Mouse (Mus musculus) CH12.LX (cell line): ENCODE measurements at regions not wholly inside any gene's neighbourhood (a gene's known extent, or its start where the extent isn't known, plus 50 kb on each side); places are given as distances from the start of the nearest gene placed in this dataset.

Experiments used
- DNase-seq: peaks from one replicate; pipeline ENCODE4 v3.0.0-alpha.2; 2013; ENCODE audit errors: extremely low read depth
- H3K27ac ChIP-seq: 2 replicates; pipeline ENCODE4 v1.5.1; 2012; ENCODE audit warnings: low read depth, mild to moderate bottlenecking, control low read depth, moderate library complexity; ENCODE audit not compliant: insufficient read depth
- H3K27me3 ChIP-seq: replicated peaks from 2 replicates; pipeline ENCODE3; 2012; ENCODE audit warnings: inconsistent platforms
- H3K36me3 ChIP-seq, 2 experiments: replicated peaks in 1 of 2; 2 replicates each; pipeline versions ENCODE3 to v1.6.1; 2012; ENCODE audit warnings: inconsistent platforms in 1 of 2, low read length in 1 of 2, mild to moderate bottlenecking in 1 of 2, mixed read lengths in 1 of 2, moderate library complexity in 1 of 2; ENCODE audit not compliant: control insufficient read depth in 1 of 2, insufficient read depth in 1 of 2
- H3K4me1 ChIP-seq, 2 experiments: 2 replicates each; pipeline ENCODE4 v1.6.1; 2012; ENCODE audit warnings: inconsistent platforms in 1 of 2, moderate library complexity in 1 of 2; ENCODE audit not compliant: insufficient read depth in 2 of 2, control insufficient read depth in 1 of 2
- H3K4me2 ChIP-seq: 2 replicates; pipeline ENCODE4 v1.6.1; 2012; ENCODE audit warnings: low read depth, mild to moderate bottlenecking, control low read depth; ENCODE audit not compliant: poor library complexity, insufficient read depth, severe bottlenecking
- H3K4me3 ChIP-seq, 3 experiments: fragments of 150-350 bp in 1 of 3; sonication (generic) in 1 of 3; replicated peaks in 1 of 3; 2 replicates each; pipeline versions ENCODE3 to v1.5.1; 2011 to 2012; ENCODE audit warnings: low read depth in 2 of 3, low read length in 2 of 3, mild to moderate bottlenecking in 2 of 3, moderate library complexity in 2 of 3, control low read depth in 1 of 3, improper control_type of control experiment in 1 of 3, inconsistent platforms in 1 of 3, mixed read lengths in 1 of 3; ENCODE audit not compliant: poor library complexity in 1 of 3
- H3K79me2 ChIP-seq: replicated peaks from 2 replicates; pipeline ENCODE4 v1.6.1; 2012; ENCODE audit warnings: mild to moderate bottlenecking, moderate library complexity; ENCODE audit not compliant: control insufficient read depth, poor library complexity, insufficient read depth, severe bottlenecking; ENCODE audit errors: extremely low read depth
- H3K9ac ChIP-seq: 2 replicates; pipeline ENCODE4 v1.6.1; 2012; ENCODE audit warnings: low read depth, mild to moderate bottlenecking, control low read depth, moderate library complexity; ENCODE audit not compliant: insufficient read depth
- H3K9me3 ChIP-seq: replicated peaks from 2 replicates; pipeline ENCODE3; 2012; ENCODE audit warnings: low read length, inconsistent platforms, mixed read lengths
- BHLHE40 ChIP-seq: IDR thresholded peaks from 2 replicates; pipeline ENCODE4 v1.6.1; 2011; ENCODE audit warnings: mild to moderate bottlenecking, low read depth, low read length, improper control_type of control experiment
- E2F4 ChIP-seq: IDR thresholded peaks from 2 replicates; pipeline ENCODE4 v1.6.1; 2011; ENCODE audit warnings: low read depth, low read length, improper control_type of control experiment; ENCODE audit not compliant: insufficient replicate concordance
- EP300 ChIP-seq: IDR thresholded peaks from 2 replicates; pipeline ENCODE4 v1.6.1; 2011; ENCODE audit warnings: low read length, improper control_type of control experiment
- ETS1 ChIP-seq: conservative IDR thresholded peaks from 2 replicates; pipeline ENCODE4 v1.6.1; 2012; ENCODE audit warnings: low read depth, mild to moderate bottlenecking, inconsistent platforms, low read length, improper control_type of control experiment, moderate library complexity
- IRF4 ChIP-seq: IDR thresholded peaks from 2 replicates; pipeline ENCODE4 v1.6.1; 2014; ENCODE audit warnings: low read depth, mild to moderate bottlenecking, inconsistent platforms, low read length, improper control_type of control experiment
- KAT2A ChIP-seq: IDR thresholded peaks from 2 replicates; pipeline ENCODE4 v1.6.1; 2012; ENCODE audit warnings: low read length, improper control_type of control experiment, inconsistent platforms; ENCODE audit not compliant: insufficient replicate concordance
- MAFK ChIP-seq: IDR thresholded peaks from 2 replicates; pipeline ENCODE4 v1.6.1; 2011; ENCODE audit warnings: low read length, improper control_type of control experiment; ENCODE audit not compliant: insufficient replicate concordance
- MAX ChIP-seq: IDR thresholded peaks from 2 replicates; pipeline ENCODE4 v1.6.1; 2011; ENCODE audit warnings: low read length, improper control_type of control experiment
- MAZ ChIP-seq: IDR thresholded peaks from 2 replicates; pipeline ENCODE4 v1.6.1; 2012; ENCODE audit warnings: low read depth, mild to moderate bottlenecking, inconsistent platforms, low read length, improper control_type of control experiment, moderate library complexity
- MEF2A ChIP-seq: IDR thresholded peaks from 2 replicates; pipeline ENCODE4 v1.6.1; 2014; ENCODE audit warnings: low read depth, mild to moderate bottlenecking, inconsistent platforms, low read length, improper control_type of control experiment, borderline replicate concordance
- NELFE ChIP-seq: IDR thresholded peaks from 2 replicates; pipeline ENCODE4 v1.6.1; 2011; ENCODE audit warnings: low read depth, low read length, improper control_type of control experiment
- NRF1 ChIP-seq: IDR thresholded peaks from 2 replicates; pipeline ENCODE4 v1.6.1; 2014; ENCODE audit warnings: low read depth, mild to moderate bottlenecking, inconsistent platforms, low read length, improper control_type of control experiment, moderate library complexity
- POLR2A ChIP-seq: IDR thresholded peaks from 2 replicates; pipeline ENCODE4 v1.6.1; 2011; ENCODE audit warnings: low read depth, mild to moderate bottlenecking, improper control_type of control experiment, low read length
- POLR2AphosphoS2 ChIP-seq: IDR thresholded peaks from 2 replicates; pipeline ENCODE4 v1.6.1; 2011; ENCODE audit warnings: low read depth, low read length, improper control_type of control experiment
- RAD21 ChIP-seq: IDR thresholded peaks from 2 replicates; pipeline ENCODE4 v1.6.1; 2011; ENCODE audit warnings: low read depth, mild to moderate bottlenecking, low read length, improper control_type of control experiment, moderate library complexity
- SIN3A ChIP-seq: IDR thresholded peaks from 2 replicates; pipeline ENCODE4 v1.6.1; 2012; ENCODE audit warnings: low read length, improper control_type of control experiment, inconsistent platforms
- SMC3 ChIP-seq: IDR thresholded peaks from 2 replicates; pipeline ENCODE4 v1.6.1; 2011; ENCODE audit warnings: low read depth, low read length, improper control_type of control experiment
- UBTF ChIP-seq: IDR thresholded peaks from 2 replicates; pipeline ENCODE4 v1.6.1; 2012; ENCODE audit warnings: low read depth, mild to moderate bottlenecking, inconsistent platforms, low read length, improper control_type of control experiment, moderate library complexity
- USF1 ChIP-seq: IDR thresholded peaks from 2 replicates; pipeline ENCODE4 v1.6.1; 2014; ENCODE audit warnings: low read depth, mild to moderate bottlenecking, inconsistent platforms, low read length, improper control_type of control experiment
- ZMIZ1 ChIP-seq: IDR thresholded peaks from 2 replicates; pipeline ENCODE4 v1.6.1; 2012; ENCODE audit warnings: low read depth, mild to moderate bottlenecking, inconsistent platforms, low read length, improper control_type of control experiment
- ZNF384 ChIP-seq: IDR thresholded peaks from 2 replicates; pipeline ENCODE4 v1.6.1; 2012; ENCODE audit warnings: low read depth, low read length, improper control_type of control experiment, inconsistent platforms
- dilution Hi-C: fragments of 300-500 bp; cut with MboI; formaldehyde crosslinking; loops from 2 replicates; pipeline ENCODE4 v1.14.3; 2020; ENCODE audit warnings: low sequenced_read_pairs; ENCODE audit not compliant: extremely low pct_unique_long_range_greater_than_20kb, extremely low pct_ligation_motif_present
- in situ Hi-C: fragments of 300-500 bp; cut with MboI; formaldehyde crosslinking; loops from 3 replicates; pipeline ENCODE4 v1.14.3; 2019; ENCODE audit warnings: low sequenced_read_pairs, low pct_ligation_motif_present, low pct_unique_long_range_greater_than_20kb, mixed read lengths

DNA sequence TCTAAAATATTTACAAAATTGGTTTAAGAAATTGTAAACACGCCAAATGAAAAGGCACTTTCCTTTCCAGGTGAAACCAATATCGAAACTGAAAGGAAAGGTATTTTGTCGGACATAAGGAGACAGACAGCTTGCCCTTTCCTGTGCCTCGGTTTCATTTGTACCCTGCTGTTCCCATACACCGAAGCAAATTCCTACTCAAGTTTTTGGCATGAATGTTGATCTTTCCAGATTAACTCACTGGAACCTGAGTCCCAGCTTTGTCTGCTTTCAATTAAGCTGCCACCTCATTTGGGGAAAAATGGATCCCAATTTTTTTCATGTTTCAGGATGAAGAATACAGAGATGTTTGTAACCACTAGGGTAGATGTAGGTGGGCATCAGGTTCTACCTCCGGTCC is 537.9 kb downstream of the Tm4sf1 start:
- in situ Hi-C loops (no loop called here), dilution Hi-C loops (no loop called here)
- H3K79me2 ChIP-seq, result no peaks in the 10 kb centered on the region
- H3K4me2 ChIP-seq, result no peak overlapping the region
- no peak overlapping the region for H3K27ac ChIP-seq
- peaks cover 43% of the 10 kb centered on the region for H3K9me3 ChIP-seq
- TF ChIP-seq IRF4 (no peak), ZMIZ1 (no peak), E2F4 (no peak), NRF1 (no peak), USF1 (no peak), MAFK (no peak), EP300 (no peak), RAD21 (no peak), KAT2A (no peak), UBTF (no peak), BHLHE40 (no peak), NELFE (no peak), SMC3 (no peak), MAZ (no peak), POLR2A (no peak), ZNF384 (no peak), MEF2A (no peak), SIN3A (no peak), ETS1 (no peak)
- H3K36me3 ChIP-seq, result no peaks in the 10 kb centered on the region
- H3K4me1 ChIP-seq, result no peaks in the 10 kb centered on the region
- no peaks in the 10 kb centered on the region for H3K27me3 ChIP-seq
- H3K4me3 ChIP-seq, result no peak overlapping the region
- no peak overlapping the region for H3K9ac ChIP-seq
- no peak for DNase-seq

DNA sequence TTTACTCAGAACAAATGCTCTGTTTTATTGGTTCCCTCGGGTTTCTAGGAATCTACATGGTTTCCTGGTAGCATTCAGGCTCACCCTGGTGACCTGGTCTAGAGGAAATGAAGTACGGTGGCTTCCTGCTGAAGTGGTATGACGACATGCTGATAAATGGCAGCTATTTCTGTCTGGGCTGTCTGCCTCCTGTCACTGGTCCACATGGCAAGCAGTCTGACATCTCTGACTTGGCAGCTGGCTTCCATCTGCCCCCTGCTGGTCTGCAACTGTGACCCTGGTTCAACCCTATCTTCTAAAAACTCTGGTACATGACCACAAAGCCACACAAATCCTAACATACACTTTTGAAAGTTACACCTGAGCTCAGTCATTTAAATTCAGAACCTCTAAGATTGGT is 548.1 kb downstream of the Tm4sf1 start:
- peaks cover 64% of the 10 kb centered on the region for H3K9me3 ChIP-seq
- in situ Hi-C loops, result no loop called here
- DNase-seq, result no peak
- H3K27me3 ChIP-seq, result no peaks in the 10 kb centered on the region
- dilution Hi-C loops, result no loop called here
- H3K27ac ChIP-seq, result no peak overlapping the region
- H3K79me2 ChIP-seq, result no peaks in the 10 kb centered on the region
- H3K4me1 ChIP-seq, result no peaks in the 10 kb centered on the region
- H3K4me2 ChIP-seq, result no peak overlapping the region
- H3K36me3 ChIP-seq, result no peaks in the 10 kb centered on the region
- H3K4me3 ChIP-seq, result no peak overlapping the region
- TF ChIP-seq POLR2AphosphoS2, result no peak
- TF ChIP-seq KAT2A, result no peak
- TF ChIP-seq MAX, result no peak
- TF ChIP-seq SIN3A, result no peak
- TF ChIP-seq ETS1, result no peak
- no peak overlapping the region for H3K9ac ChIP-seq
